Mouse (Mus musculus): Measurements from ENCODE around the gene Tmem145. TPM values are rescaled to one million over a fixed set of nuclear protein-coding genes. Genes with fewer than 3 reads are reported as not detected.

Tmem145 gene
- polyA plus RNA-seq, 1 experiment from 2014 or later, result 0.23 TPM

DNA sequence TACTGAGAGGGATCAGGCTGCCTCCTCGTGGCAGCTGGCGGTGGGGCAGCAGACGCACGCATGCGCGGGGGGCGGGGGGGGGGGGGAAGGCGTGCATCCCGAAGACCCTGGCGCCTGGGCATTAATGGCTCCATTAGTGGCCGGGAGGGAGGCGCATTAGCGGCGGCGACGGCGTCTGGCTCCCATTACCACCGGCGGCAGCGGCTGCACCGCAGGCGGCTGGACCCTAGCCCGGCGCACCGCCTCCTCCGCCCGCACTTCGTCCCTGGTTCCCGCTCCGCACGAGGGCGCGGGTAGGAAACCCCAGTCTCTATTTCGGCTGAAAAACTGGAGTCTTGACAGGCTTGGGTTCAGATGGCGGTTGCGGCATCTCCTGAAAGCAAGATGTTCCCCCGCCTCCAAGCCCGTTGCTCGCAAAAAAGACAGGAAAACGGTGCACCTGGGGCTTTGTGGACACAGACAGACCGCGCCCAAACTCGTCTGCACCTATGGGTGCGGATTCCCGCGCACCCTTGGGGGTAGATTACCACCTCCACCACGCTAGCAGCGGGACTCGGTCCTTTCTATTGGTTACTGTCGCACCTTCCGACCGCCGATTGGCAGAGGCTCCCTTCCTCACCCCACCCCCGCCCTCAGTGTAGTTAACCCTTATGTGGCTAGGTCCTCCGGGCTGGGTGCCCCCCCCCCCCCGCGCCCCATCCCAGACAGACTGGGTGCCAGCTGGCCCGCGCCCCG lies 27.4 kb upstream of the Tmem145 start:
- Histone ChIP-seq H3K9me3 (replicated peaks) (no peaks in the 10 kb centered on the region), H3K4me1 (replicated peaks) (peaks cover 73% of the 10 kb centered on the region), H3K27ac (ENCODE audit: poor library complexity, severe bottlenecking) (peak overlapping the region; percentile 100), H3K4me3 (peak overlapping the region; percentile 91), H3K27me3 (replicated peaks) (no peaks in the 10 kb centered on the region), H3K9ac (peak overlapping the region; percentile 85), H3K4me2 (peak overlapping the region; percentile 86), H3K36me3 (peaks cover 11% of the 10 kb centered on the region)
- under 1% methylated on average over 56 of the region's 60 CpGs for WGBS
- ATAC-seq (ENCODE audit: insufficient number of reproducible peaks, low FRiP score), result peak; percentile 46

DNA sequence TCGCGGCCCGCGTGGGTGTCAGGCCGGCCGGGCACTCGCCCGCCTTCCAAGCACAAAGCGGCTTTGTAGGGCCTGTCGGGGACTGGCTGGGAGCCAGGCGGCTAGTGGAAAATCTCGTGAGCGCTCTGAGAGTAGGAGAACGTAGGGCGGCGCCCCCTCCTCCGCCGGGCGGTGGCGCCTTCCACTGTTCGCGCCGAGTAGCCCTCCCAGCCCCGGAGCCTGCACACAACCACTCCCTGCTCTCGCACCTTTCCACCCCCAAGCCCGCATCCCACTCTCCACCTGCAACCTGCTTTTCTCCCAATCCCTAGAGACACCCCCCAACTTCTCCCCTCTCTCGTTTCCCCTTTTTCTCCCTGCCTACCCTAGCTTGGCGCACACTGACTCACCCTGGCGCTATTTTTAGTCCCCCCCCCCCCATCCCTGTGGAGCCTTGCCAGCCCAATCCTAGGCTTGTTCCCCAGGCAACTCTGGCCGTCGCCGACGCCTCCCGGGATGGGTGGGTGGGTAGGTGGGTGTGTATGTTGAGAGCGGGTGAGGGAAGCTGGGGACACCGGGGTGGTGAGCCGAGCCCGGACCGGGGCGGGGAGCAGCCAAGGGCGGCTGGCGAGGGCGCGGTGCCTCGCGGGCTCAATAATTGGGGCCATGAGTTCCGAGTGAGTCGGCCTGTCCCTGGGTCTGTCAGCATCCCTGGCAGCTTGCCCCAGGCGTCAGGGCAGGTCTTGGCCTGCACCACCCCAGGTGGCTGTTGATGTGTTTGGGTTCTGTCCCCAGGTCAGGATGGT lies 26.6 kb upstream of the Tmem145 start:
- WGBS, result under 1% methylated on average over 48 of the region's 49 CpGs

DNA sequence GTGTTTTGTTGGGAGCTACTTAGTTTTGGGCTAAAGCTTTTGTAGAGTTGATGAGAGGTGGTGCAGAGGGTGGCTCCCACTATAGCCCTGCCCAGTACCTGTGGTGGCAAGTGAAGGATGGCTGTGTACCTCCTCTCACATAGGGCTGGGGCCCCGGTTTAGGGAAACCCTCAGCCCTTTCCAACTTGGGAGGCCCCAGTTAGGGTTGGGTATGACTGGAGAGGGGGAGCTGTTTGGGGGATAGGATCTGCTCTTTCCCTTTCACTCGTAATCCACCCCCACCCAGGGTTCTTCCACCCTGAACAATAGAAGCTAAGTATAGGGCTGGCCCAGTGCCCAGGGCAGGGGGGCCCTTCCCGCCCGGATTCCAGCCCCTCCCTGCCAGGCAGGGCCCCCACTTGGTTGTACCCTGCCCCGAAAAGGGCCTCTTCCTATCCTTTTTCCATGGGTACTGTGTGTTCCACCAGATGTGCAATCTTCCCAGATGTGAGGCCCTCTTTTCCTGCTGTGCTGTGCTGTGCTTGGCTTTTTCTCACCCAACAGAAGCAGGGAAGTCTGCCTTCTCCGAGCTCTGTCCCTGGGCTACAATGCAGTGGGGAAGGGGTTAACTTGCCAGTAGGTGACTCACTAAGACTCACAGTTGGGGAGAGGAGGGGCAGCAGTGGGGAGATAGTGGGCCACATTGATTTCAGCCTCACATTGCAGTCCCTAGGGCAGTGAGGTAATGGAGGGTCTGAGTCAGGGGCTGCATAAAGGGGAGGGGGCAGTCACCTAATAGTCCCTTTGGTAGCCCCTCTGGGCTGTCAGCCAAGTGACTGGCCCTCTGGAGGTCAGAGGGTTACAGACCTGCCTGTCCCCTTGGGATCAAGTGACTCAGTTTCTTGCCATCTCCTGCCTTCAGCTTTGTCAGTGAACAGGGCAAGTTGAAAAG lies 25.8 kb upstream of the Tmem145 start:
- H3K9me3 ChIP-seq (replicated peaks), result no peaks in the 10 kb centered on the region
- H3K4me2 ChIP-seq, result peak overlapping the region; percentile 86
- H3K9ac ChIP-seq, result peak overlapping the region; percentile 85
- peaks cover 7% of the 10 kb centered on the region for H3K36me3 ChIP-seq
- H3K4me3 ChIP-seq, result peak overlapping the region; percentile 91
- peak overlapping the region; percentile 100 for H3K27ac ChIP-seq (ENCODE audit: poor library complexity, severe bottlenecking)
- peak; percentile 38 for ATAC-seq (ENCODE audit: insufficient number of reproducible peaks, low FRiP score)
- WGBS, result 0% methylated on average over 6 of the region's 6 CpGs
- H3K4me1 ChIP-seq (replicated peaks), result peaks cover 73% of the 10 kb centered on the region
- no peaks in the 10 kb centered on the region for H3K27me3 ChIP-seq (replicated peaks)

More for the DNA sequence above, 26.6 kb upstream of the Tmem145 start:
- peak overlapping the region; percentile 86 for H3K4me2 ChIP-seq
- peak; percentile 24 for ATAC-seq (ENCODE audit: insufficient number of reproducible peaks, low FRiP score)
- H3K27ac ChIP-seq (ENCODE audit: poor library complexity, severe bottlenecking), result peak overlapping the region; percentile 100
- H3K4me3 ChIP-seq, result peak overlapping the region; percentile 91
- peaks cover 73% of the 10 kb centered on the region for H3K4me1 ChIP-seq (replicated peaks)
- no peaks in the 10 kb centered on the region for H3K27me3 ChIP-seq (replicated peaks)
- H3K9ac ChIP-seq, result peak overlapping the region; percentile 85
- H3K9me3 ChIP-seq (replicated peaks), result no peaks in the 10 kb centered on the region
- peaks cover 7% of the 10 kb centered on the region; the same call in 1 of the 2 replicates for H3K36me3 ChIP-seq

DNA sequence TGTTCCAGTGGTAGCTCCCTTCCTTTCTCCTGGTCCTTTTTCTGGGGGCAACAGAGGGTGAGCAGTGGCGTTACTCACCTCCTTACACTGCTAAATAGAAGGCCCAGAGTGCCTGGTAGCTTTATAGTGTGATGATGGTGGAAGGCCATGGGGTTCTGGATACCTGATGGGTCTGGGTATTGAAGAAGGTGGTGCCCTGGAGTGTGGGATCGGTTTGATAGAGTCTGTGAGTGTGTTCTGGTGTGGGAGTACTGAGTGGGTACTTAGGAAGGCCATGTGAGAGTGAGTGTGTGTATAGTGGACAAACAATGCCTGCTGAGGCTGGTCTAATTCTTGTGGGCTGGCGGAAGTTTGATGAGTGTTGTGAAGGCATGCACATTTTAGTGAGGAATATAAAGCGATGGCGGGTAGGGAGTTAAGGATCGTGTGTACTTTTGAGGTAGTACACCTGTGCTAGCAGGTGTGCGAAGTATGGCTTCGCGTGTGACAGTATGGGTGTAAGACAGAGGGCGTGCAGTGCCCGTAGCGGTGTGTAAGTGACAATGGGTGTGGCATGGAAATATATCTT lies 24.7 kb upstream of the Tmem145 start:
- ATAC-seq (ENCODE audit: insufficient number of reproducible peaks, low FRiP score), result peak; percentile 1
- H3K4me1 ChIP-seq (replicated peaks), result peaks cover 62% of the 10 kb centered on the region

DNA sequence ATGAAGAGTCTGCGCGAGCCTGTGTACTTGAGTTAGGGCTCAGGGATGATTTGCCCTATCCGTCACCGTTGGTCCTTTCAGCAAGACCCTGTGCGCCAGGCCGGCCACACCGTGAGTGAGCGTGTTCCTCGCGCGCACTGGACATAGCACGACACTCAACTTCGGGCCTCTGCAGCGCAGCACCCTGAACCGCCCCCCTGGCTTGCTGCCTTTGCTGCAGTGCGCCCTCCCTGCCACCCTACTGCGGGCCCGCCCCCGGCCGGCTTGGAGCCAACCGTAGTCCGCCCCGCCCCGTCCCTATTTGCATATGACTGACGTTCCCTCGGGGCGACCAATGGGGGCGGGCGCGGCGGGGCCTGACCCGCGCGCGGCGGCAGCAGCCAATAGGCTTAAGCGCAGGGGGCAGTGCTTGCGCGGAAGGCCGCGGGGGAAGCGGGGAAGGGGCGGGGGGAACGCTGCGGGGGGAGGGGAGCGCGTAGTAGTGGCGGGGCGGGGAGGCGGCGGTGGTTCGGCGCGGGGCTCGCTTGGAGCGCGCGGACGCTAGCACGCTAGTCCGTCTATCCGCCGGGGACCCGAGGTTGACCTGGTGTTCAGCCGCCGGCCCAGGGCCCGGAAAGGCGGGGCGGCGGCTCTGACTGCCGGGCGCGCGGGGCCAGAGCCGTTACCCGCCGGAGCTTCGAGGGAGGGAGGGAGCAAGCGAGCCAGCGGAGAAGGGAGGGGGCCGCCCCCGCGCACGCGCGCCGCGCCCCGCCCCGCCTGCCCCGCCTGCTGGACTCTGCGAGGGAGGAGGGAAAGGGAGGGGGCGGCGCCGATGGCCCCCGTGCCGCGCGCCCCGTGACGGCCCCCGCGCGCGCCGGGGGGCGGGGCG lies 23.9 kb upstream of the Tmem145 start:
- H3K27me3 ChIP-seq (replicated peaks), result no peaks in the 10 kb centered on the region
- H3K36me3 ChIP-seq, result peaks cover 23% of the 10 kb centered on the region
- 1% methylated on average over 74 of the region's 108 CpGs for WGBS
- H3K4me2 ChIP-seq, result peak overlapping the region; percentile 86
- peak overlapping the region; percentile 96 for H3K9ac ChIP-seq
- H3K4me3 ChIP-seq, result peak overlapping the region; percentile 91
- peaks cover 56% of the 10 kb centered on the region for H3K4me1 ChIP-seq (replicated peaks)
- H3K9me3 ChIP-seq (replicated peaks), result no peaks in the 10 kb centered on the region
- ATAC-seq (ENCODE audit: insufficient number of reproducible peaks, low FRiP score), result peak; percentile 87
- H3K27ac ChIP-seq (ENCODE audit: poor library complexity, severe bottlenecking), result peak overlapping the region; percentile 100

More for the DNA sequence above, 24.7 kb upstream of the Tmem145 start:
- Histone ChIP-seq H3K27ac (ENCODE audit: poor library complexity, severe bottlenecking) (peak overlapping the region; percentile 100), H3K36me3 (peaks cover 16% of the 10 kb centered on the region), H3K4me2 (peak overlapping the region; percentile 86), H3K9ac (peak overlapping the region; percentile 85), H3K27me3 (replicated peaks) (no peaks in the 10 kb centered on the region), H3K9me3 (replicated peaks) (no peaks in the 10 kb centered on the region), H3K4me3 (peak overlapping the region; percentile 91)
- WGBS, result 21% methylated on average over 12 of the region's 12 CpGs

DNA sequence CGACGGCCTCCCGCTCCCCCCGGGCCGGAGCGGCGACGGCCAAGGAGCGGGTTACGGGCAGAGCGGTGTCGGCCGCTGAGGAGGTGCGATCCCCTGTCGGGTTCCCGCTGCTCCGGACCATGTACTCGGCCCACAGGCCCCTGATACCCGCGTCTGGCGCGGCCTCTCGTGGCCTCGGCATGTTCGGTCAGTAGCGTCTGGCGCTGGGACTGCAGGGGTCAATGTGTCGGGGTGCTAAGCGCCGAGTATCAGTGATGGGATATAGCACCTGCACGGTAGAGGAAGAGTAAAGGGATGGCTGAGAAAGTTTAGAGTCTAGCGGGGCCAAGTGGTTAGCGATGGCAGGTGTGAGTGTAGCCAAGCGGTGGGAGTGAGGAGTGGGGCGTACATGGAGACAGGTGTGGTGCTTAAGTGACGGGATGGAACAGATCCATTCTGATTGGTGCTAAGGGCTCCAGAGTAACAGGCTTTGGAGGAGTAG lies 23.1 kb upstream of the Tmem145 start:
- peak overlapping the region; percentile 100 for H3K27ac ChIP-seq (ENCODE audit: poor library complexity, severe bottlenecking)
- peak overlapping the region; percentile 86 for H3K4me2 ChIP-seq
- H3K4me3 ChIP-seq, result peak overlapping the region; percentile 91
- peaks cover 31% of the 10 kb centered on the region for H3K36me3 ChIP-seq
- no peaks in the 10 kb centered on the region for H3K27me3 ChIP-seq (replicated peaks)
- WGBS, result under 1% methylated on average over 34 of the region's 36 CpGs
- no peak for ATAC-seq (ENCODE audit: insufficient number of reproducible peaks, low FRiP score)
- H3K4me1 ChIP-seq (replicated peaks), result peaks cover 48% of the 10 kb centered on the region
- peak overlapping the region; percentile 96 for H3K9ac ChIP-seq
- no peaks in the 10 kb centered on the region for H3K9me3 ChIP-seq (replicated peaks)

DNA sequence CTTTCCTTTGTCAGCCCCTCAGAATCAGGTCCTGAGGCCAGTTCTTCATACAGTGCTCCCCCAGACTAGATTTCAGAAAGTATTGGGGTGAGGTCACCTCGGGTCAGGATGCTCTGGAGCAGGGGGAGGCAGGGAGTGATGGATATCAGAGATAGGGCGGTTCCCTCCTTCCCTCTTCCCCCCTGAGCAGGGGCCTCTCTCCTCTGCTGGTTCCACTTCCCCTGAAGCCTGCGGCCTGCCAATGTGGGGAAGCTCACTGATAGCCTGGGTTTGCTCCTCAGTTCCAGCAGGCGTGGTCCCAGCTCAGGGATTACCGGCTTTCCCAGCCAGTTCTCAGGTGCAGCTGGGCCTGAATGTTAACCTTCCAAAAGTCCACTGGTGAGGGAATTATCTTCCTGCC lies 22.3 kb upstream of the Tmem145 start:
- peak overlapping the region; percentile 86 for H3K4me2 ChIP-seq
- H3K36me3 ChIP-seq, result peaks cover 40% of the 10 kb centered on the region
- peak overlapping the region; percentile 96 for H3K9ac ChIP-seq
- peak overlapping the region; percentile 91 for H3K4me3 ChIP-seq
- H3K27me3 ChIP-seq (replicated peaks), result no peaks in the 10 kb centered on the region
- H3K4me1 ChIP-seq (replicated peaks), result peaks cover 45% of the 10 kb centered on the region
- H3K9me3 ChIP-seq (replicated peaks), result no peaks in the 10 kb centered on the region
- ATAC-seq (ENCODE audit: insufficient number of reproducible peaks, low FRiP score), result no peak
- 16% methylated on average over 5 of the region's 5 CpGs for WGBS
- peak overlapping the region; percentile 100 for H3K27ac ChIP-seq (ENCODE audit: poor library complexity, severe bottlenecking)

DNA sequence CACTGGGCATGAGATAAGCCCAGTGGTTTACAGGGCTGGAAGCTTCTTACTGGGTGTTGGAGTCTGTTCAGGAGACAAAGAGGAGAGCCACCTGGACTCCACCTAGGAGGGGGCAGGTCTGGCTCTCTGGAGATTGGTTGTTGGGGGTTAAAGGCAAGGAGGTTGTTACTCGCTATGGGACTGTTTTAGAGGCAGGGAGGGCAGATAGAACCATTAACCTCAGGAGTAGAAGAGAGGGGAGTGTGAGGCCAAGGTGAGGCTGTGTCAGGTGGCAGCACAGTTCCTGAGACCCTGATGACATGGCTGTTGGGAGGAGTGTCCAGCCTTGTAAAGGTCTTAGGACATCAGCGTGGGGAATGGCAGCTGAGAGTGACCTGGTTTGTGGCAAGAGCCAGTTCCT lies 21.7 kb upstream of the Tmem145 start:
- peak overlapping the region; percentile 91 for H3K4me3 ChIP-seq
- ATAC-seq (ENCODE audit: insufficient number of reproducible peaks, low FRiP score), result no peak
- H3K9me3 ChIP-seq (replicated peaks), result no peaks in the 10 kb centered on the region
- no peaks in the 10 kb centered on the region for H3K27me3 ChIP-seq (replicated peaks)
- H3K4me1 ChIP-seq (replicated peaks), result peaks cover 45% of the 10 kb centered on the region
- peak overlapping the region; percentile 100 for H3K27ac ChIP-seq (ENCODE audit: poor library complexity, severe bottlenecking)
- H3K4me2 ChIP-seq, result peak overlapping the region; percentile 86
- peaks cover 45% of the 10 kb centered on the region for H3K36me3 ChIP-seq
- H3K9ac ChIP-seq, result peak overlapping the region; percentile 96
- 61% methylated on average over 2 of the region's 2 CpGs for WGBS

DNA sequence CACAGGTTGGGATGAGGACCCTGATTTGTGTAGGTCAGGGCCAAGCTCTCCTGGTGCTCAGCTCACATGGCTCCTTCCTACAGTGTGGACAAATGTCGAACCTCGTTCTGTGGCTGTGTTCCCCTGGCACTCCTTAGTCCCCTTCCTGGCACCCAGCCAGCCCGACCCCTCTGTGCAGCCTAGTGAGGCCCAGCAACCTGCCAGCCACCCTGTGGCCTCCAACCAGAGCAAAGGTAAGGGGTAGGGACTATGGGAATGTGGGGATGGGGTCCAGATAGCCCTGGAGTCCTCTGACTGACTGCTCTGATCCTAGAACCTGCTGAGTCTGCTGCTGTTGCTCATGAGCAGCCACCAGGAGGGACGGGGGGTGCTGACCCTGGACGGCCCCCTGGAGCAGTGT lies 21.1 kb upstream of the Tmem145 start:
- H3K9ac ChIP-seq, result peak overlapping the region; percentile 96
- H3K9me3 ChIP-seq (replicated peaks), result peaks cover under 1% of the 10 kb centered on the region; the same call in 1 of the 2 replicates
- H3K27me3 ChIP-seq (replicated peaks), result no peaks in the 10 kb centered on the region
- peak overlapping the region; percentile 86 for H3K4me2 ChIP-seq
- H3K27ac ChIP-seq (ENCODE audit: poor library complexity, severe bottlenecking), result no peak overlapping the region
- H3K4me1 ChIP-seq (replicated peaks), result peaks cover 41% of the 10 kb centered on the region
- 63% methylated on average over 5 of the region's 5 CpGs for WGBS
- peaks cover 51% of the 10 kb centered on the region for H3K36me3 ChIP-seq
- no peak overlapping the region for H3K4me3 ChIP-seq
- ATAC-seq (ENCODE audit: insufficient number of reproducible peaks, low FRiP score), result no peak
